Mouse (Mus musculus) kidney, embryonic 15.5 days (tissue): ENCODE data around the gene Ceacam19. TPM values are rescaled to one million over a fixed set of nuclear protein-coding genes. Genes with fewer than 3 reads are reported as not detected.

Experiments used
- ATAC-seq: fragments of 200-750 bp; cut with Nextera tagmentation; replicated peaks from 2 replicates; pipeline ENCODE4 v1.8.0; 2017; ENCODE audit warnings: moderate TSS enrichment; ENCODE audit not compliant: low FRiP score
- H3K27ac ChIP-seq: fragments of 300-500 bp; sonication (generic); 2 replicates; pipeline ENCODE4 v1.5.1; 2015; ENCODE audit warnings: mild to moderate bottlenecking, inconsistent platforms
- H3K27me3 ChIP-seq: fragments of 300-500 bp; sonication (generic); 2 replicates; pipeline ENCODE4 v1.6.1; 2015; ENCODE audit warnings: inconsistent platforms
- H3K36me3 ChIP-seq: fragments of 300-500 bp; sonication (generic); 2 replicates; pipeline ENCODE4 v1.6.1; 2015; ENCODE audit warnings: inconsistent platforms
- H3K4me1 ChIP-seq: fragments of 300-500 bp; sonication (generic); 2 replicates; pipeline ENCODE4 v1.6.1; 2015; ENCODE audit warnings: inconsistent platforms
- H3K4me2 ChIP-seq: fragments of 300-500 bp; sonication (generic); 2 replicates; pipeline ENCODE4 v1.6.1; 2015; ENCODE audit warnings: moderate library complexity, mild to moderate bottlenecking, inconsistent platforms
- H3K4me3 ChIP-seq: fragments of 300-500 bp; sonication (generic); replicated peaks from 2 replicates; pipeline ENCODE4 v1.5.1; 2015; ENCODE audit warnings: mild to moderate bottlenecking, inconsistent platforms
- H3K9ac ChIP-seq: fragments of 300-500 bp; sonication (generic); 2 replicates; pipeline ENCODE4 v1.6.1; 2015; ENCODE audit warnings: mild to moderate bottlenecking, inconsistent platforms
- H3K9me3 ChIP-seq: fragments of 300-500 bp; sonication (generic); replicated peaks from 2 replicates; pipeline ENCODE4 v1.6.1; 2016; ENCODE audit warnings: inconsistent platforms
- WGBS: fragments of 180-500 bp; shearing (Covaris S2); methylation state at CpG from one replicate; pipeline ENCODE4 v1.1.7; 2015; ENCODE audit warnings: mixed read lengths; 5-methylcytosine and 5-hydroxymethylcytosine counted together
- polyA plus RNA-seq: library from polyadenylated mRNA; unstranded; fragments of >200 nt; fragmentation: Nextera tagmentation; extraction: Ambion mirVana; gene quantifications from 2 replicates; pipeline ENCODE4 v1.2.1, GENCODE M21; 2015

Gene Ceacam19
- polyA plus RNA-seq, 1 experiment from 2014 or later: not detected

DNA sequence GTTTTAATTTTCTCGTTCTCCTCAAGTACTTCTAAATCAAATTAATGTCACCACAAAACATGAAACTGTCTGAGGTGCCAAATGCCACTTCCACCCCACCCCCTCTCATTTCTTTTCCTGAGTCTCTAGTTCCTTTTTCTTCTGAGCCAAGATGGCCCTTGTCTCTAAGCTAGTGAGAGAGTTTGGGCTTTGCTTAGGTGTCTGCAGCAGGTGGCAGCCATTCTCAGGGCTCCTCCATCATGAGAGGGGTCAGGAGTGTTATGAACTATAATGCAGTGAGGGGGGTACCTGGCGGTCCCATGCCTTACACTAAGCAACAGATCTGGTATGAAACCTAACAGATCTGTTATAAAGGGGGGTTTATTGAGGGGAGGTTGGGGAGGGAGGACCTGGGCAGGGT, 35.6 kb upstream of the Ceacam19 start:
- WGBS: 37% methylated on average over 2 of the region's 2 CpGs
- Histone ChIP-seq H3K9me3 (no peaks in the 10 kb centered on the region), H3K4me3 (no peak overlapping the region), H3K36me3 (peaks cover 3% of the 10 kb centered on the region), H3K27ac (no peak overlapping the region), H3K27me3 (peaks cover 4% of the 10 kb centered on the region; the same call in 1 of the 2 replicates), H3K4me2 (0 out of 2 replicates have a peak overlapping the region, but pooled peaks have one; percentile 9), H3K4me1 (peaks cover 9% of the 10 kb centered on the region), H3K9ac (no peak overlapping the region)
- ATAC-seq: no peak

DNA sequence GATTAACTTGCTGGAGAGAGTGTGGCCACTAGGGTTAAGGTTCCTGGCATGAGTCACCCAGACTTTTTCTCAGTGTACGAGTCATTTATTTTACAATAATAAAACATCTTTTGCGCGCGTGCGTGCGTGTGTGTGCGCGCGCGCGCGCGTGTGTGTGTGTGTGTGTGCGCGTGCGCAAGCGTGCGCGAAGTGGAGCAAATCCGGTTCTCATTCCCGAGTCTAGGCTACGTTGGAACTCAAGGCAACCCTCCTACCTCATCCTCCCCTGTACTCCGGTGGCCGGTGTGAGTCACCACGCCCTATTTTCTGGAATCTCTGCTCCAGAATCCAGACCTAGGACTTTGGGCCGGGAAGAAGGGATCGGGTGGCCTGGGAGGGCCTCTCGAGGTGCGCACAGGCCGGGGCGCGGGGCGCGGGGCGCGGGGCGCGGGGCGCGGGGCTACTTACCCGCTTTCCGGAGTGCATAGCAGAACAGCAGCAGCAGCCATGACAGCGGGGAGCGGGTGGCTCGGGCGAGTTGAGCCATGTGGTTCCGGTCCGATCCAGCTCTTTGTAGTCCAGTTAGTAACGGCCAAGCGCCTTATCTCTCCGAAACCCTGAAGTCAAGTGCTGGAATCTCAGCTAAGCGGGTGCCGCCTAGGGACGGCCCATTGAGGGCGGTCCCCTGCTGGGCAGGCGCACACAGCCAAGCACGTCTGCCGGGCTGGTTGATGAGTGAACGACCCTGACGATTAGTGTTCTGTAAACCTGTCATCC, 32.9 kb upstream of the Ceacam19 start, which contains the start of gene Pvr:
Gene Pvr, minus strand, starts transcription at position 655 of the 756 bp plus-strand sequence.
- Histone ChIP-seq H3K4me2 (peak within 1 kb of the TSS; percentile 86), H3K27ac (peak within 1 kb of the TSS; percentile 87), H3K9me3 (no peaks in the 10 kb centered on the region), H3K9ac (peak within 1 kb of the TSS; percentile 76), H3K4me3 (peak within 1 kb of the TSS; percentile 86), H3K36me3 (peaks cover 23% of the 10 kb centered on the region), H3K27me3 (peaks cover 4% of the 10 kb centered on the region; the same call in 1 of the 2 replicates), H3K4me1 (peaks cover 9% of the 10 kb centered on the region)
- WGBS: under 1% methylated on average over 59 of the region's 60 CpGs
- ATAC-seq: peak; percentile 94

DNA sequence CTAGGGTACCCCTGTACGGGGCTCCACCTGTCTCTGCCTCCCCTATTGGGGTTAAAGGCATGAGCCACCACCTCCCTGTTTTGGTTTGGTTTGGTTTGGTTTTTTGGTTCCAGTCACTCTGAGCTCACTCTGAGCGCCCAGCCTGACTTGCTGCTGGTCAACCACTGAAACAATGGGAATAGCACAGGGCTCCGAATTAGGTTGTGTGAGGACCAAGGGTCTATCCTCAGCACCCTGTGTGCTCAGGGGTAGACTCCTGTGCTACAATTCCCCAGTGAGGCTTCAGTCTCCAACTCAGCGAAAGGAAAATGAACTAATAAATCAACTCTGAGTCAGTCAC, 32.4 kb upstream of the Ceacam19 start:
- 30% methylated on average over 4 of the region's 4 CpGs for WGBS
- Histone ChIP-seq H3K27me3 (peaks cover 4% of the 10 kb centered on the region; the same call in 1 of the 2 replicates), H3K36me3 (peaks cover 28% of the 10 kb centered on the region), H3K9ac (peak overlapping the region; percentile 76), H3K9me3 (no peaks in the 10 kb centered on the region), H3K4me2 (peak overlapping the region; percentile 86), H3K27ac (peak overlapping the region; percentile 87), H3K4me3 (peak overlapping the region; percentile 86), H3K4me1 (peaks cover 9% of the 10 kb centered on the region)
- ATAC-seq: peak; percentile 50

- Histone ChIP-seq H3K36me3 (peaks cover 59% of the 10 kb centered on the region), H3K9ac (no peak overlapping the region), H3K9me3 (no peaks in the 10 kb centered on the region), H3K4me1 (no peaks in the 10 kb centered on the region), H3K4me2 (no peak overlapping the region), H3K4me3 (no peak overlapping the region), H3K27me3 (no peaks in the 10 kb centered on the region), H3K27ac (no peak overlapping the region)
- ATAC-seq: no peak
- 90% methylated on average over 7 of the region's 7 CpGs for WGBS
Observed at GRCm38 (mm10) chr7:19914558-19914957, 26.8 kb upstream of the Ceacam19 start.

GRCm38 (mm10) chr7:19911695-19912524, 24.1 kb upstream of the Ceacam19 start:
- no peak for ATAC-seq
- 89% methylated on average over 23 of the region's 23 CpGs for WGBS
- H3K9me3 ChIP-seq: no peaks in the 10 kb centered on the region
- no peaks in the 10 kb centered on the region for H3K27me3 ChIP-seq
- no peaks in the 10 kb centered on the region for H3K4me1 ChIP-seq
- no peak overlapping the region for H3K9ac ChIP-seq
- H3K27ac ChIP-seq: no peak overlapping the region
- peaks cover 67% of the 10 kb centered on the region for H3K36me3 ChIP-seq
- no peak overlapping the region for H3K4me2 ChIP-seq
- H3K4me3 ChIP-seq: no peak overlapping the region

GRCm38 (mm10) chr7:19911292-19911658, 23.5 kb upstream of the Ceacam19 start:
- 87% methylated on average over 6 of the region's 6 CpGs for WGBS
- H3K27ac ChIP-seq: no peak overlapping the region
- peaks cover 67% of the 10 kb centered on the region for H3K36me3 ChIP-seq
- no peak overlapping the region for H3K9ac ChIP-seq
- H3K4me1 ChIP-seq: no peaks in the 10 kb centered on the region
- H3K27me3 ChIP-seq: no peaks in the 10 kb centered on the region
- H3K4me3 ChIP-seq: no peak overlapping the region
- H3K4me2 ChIP-seq: no peak overlapping the region
- no peak for ATAC-seq
- no peaks in the 10 kb centered on the region for H3K9me3 ChIP-seq

- 52% methylated on average over 21 of the region's 21 CpGs for WGBS
- Histone ChIP-seq H3K36me3 (peaks cover 65% of the 10 kb centered on the region), H3K27me3 (no peaks in the 10 kb centered on the region), H3K4me3 (no peak overlapping the region), H3K27ac (no peak overlapping the region), H3K9me3 (no peaks in the 10 kb centered on the region), H3K4me1 (no peaks in the 10 kb centered on the region), H3K4me2 (no peak overlapping the region), H3K9ac (no peak overlapping the region)
- peak; percentile 75 for ATAC-seq
Observed at GRCm38 (mm10) chr7:19910421-19911291, 22.9 kb upstream of the Ceacam19 start.

- 55% methylated on average over 8 of the region's 8 CpGs for WGBS
- no peak overlapping the region for H3K4me3 ChIP-seq
- H3K27me3 ChIP-seq: no peaks in the 10 kb centered on the region
- no peak overlapping the region for H3K27ac ChIP-seq
- no peaks in the 10 kb centered on the region for H3K4me1 ChIP-seq
- no peak for ATAC-seq
- no peak overlapping the region for H3K4me2 ChIP-seq
- H3K9me3 ChIP-seq: no peaks in the 10 kb centered on the region
- no peaks in the 10 kb centered on the region for H3K36me3 ChIP-seq
- no peak overlapping the region for H3K9ac ChIP-seq
Observed at GRCm38 (mm10) chr7:19889881-19890280, 2.1 kb upstream of the Ceacam19 start.

DNA sequence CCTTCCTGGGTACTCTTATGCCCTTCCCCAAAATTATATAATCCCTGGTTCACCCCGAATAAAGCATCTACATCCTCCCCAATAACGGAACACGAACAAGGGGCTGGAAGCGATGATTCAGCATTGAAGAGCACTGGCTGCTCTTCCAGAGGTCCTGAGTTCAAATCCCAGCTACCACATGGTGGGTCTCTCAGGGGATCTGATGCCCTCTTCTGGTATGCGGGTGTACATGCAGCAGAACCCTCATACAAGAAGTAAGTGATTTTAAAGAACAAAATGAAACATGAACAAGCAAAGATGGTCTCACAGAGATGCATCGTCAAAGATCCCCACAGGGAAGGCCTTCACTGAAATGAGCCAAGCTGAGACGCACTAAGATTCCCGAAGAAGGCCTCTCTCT, 7.0 kb downstream of the Ceacam19 start:
- H3K4me2 ChIP-seq: no peak overlapping the region
- H3K9me3 ChIP-seq: no peaks in the 10 kb centered on the region
- H3K27me3 ChIP-seq: no peaks in the 10 kb centered on the region
- H3K4me1 ChIP-seq: peaks cover 7% of the 10 kb centered on the region
- H3K4me3 ChIP-seq: no peak overlapping the region
- no peak for ATAC-seq
- H3K36me3 ChIP-seq: no peaks in the 10 kb centered on the region
- no peak overlapping the region for H3K9ac ChIP-seq
- H3K27ac ChIP-seq: no peak overlapping the region
- WGBS: 83% methylated on average over 8 of the region's 8 CpGs

DNA sequence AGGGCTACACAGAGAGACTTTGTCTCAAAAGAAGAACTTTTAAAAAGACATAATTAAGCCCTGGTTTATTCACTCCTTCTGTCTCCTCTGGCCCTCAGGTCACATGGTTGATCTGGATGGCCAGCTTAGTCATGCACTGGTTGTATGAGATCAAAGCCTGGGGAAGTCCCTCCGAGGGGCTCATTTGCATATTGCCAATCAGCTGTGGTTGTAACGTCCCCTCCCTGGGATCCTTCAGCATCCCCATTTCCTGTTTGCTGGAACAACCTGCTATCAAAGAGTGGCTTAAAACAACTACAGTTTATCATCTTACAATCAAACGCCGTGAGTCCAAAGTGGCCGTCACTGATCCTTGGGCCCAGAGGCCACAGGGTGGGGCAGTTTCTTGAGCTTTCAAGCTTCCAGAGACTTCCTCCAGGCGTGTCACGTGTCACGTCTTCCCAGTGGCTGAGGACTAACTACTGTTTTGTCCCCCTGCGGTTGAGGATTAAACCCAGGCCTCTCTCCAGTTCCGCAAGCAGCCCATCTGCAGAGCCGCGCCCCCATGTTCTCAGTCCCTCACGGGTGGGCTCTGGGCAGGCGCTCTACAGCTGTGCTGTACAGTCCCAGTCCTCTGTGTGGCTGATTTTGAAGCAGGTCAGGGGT, 10.9 kb downstream of the Ceacam19 start:
- H3K36me3 ChIP-seq: no peaks in the 10 kb centered on the region
- no peak overlapping the region for H3K4me3 ChIP-seq
- WGBS: 36% methylated on average over 14 of the region's 14 CpGs
- ATAC-seq: peak; percentile 31; the same call in 1 of the 2 replicates
- no peaks in the 10 kb centered on the region for H3K27me3 ChIP-seq
- no peak overlapping the region for H3K9ac ChIP-seq
- no peak overlapping the region for H3K4me2 ChIP-seq
- no peak overlapping the region for H3K27ac ChIP-seq
- no peaks in the 10 kb centered on the region for H3K9me3 ChIP-seq
- peaks cover 7% of the 10 kb centered on the region for H3K4me1 ChIP-seq

DNA sequence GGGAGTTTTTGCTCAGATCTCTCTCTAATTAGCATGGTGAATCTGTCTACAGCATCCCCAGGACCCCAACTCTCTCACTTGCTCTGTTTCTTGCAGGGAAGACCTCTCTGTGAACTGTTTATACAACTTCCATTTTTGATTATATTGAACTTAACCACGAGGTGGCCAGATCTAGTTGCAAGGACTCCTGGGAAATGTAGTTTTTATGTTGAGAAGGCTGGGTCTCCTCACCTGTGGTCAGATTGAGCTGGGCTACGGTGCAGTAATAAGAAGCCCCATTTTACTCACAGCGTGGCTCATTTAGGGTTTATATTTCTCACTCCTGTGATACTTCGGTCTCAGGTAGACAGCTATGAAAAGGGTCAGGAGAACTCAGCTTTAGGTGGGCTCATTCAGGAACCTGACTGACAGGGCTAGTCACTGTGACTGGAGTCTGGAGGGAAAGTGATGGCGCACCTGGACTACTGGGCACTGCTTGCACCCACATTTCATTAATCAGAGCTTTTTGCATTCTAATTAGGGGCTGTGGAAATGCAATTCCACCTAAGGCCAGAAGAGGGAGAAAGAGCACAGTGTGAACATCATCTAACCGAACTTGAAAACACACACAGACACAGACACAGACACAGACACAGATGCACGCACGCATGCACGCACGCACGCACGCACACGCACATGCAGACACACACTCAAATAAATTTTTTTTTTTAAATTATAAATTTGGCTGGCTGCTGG, 11.7 kb downstream of the Ceacam19 start:
- no peak overlapping the region for H3K4me2 ChIP-seq
- no peak overlapping the region for H3K4me3 ChIP-seq
- ATAC-seq: peak; percentile 13; the same call in 1 of the 2 replicates
- no peaks in the 10 kb centered on the region for H3K27me3 ChIP-seq
- H3K9ac ChIP-seq: no peak overlapping the region
- no peaks in the 10 kb centered on the region for H3K9me3 ChIP-seq
- no peak overlapping the region for H3K27ac ChIP-seq
- H3K36me3 ChIP-seq: no peaks in the 10 kb centered on the region
- peaks cover 7% of the 10 kb centered on the region for H3K4me1 ChIP-seq
- 54% methylated on average over 13 of the region's 13 CpGs for WGBS
